Mouse (Mus musculus) liver, adult 2 months (tissue): ENCODE data around the gene Hmgcll1.

Source experiments
- CTCF ChIP-seq: fragments of 200-500 bp; IDR thresholded peaks from 2 replicates; pipeline ENCODE4 v1.5.1; 2011; ENCODE audit warnings: low read depth, low read length, control low read depth
- POLR2A ChIP-seq: fragments of 200-500 bp; IDR thresholded peaks from 2 replicates; pipeline ENCODE4 v1.6.1; 2011; ENCODE audit warnings: low read length, control low read depth; ENCODE audit not compliant: insufficient read depth; ENCODE audit errors: extremely low read depth

- TF ChIP-seq CTCF = no peak
- TF ChIP-seq POLR2A = no peak
Observed at GRCm38 (mm10) chr9:76138378-76139109, 123.9 kb downstream of the Hmgcll1 start.
